Mouse (Mus musculus): ENCODE measurements around the gene Olfr853.

Gene Olfr853

DNA sequence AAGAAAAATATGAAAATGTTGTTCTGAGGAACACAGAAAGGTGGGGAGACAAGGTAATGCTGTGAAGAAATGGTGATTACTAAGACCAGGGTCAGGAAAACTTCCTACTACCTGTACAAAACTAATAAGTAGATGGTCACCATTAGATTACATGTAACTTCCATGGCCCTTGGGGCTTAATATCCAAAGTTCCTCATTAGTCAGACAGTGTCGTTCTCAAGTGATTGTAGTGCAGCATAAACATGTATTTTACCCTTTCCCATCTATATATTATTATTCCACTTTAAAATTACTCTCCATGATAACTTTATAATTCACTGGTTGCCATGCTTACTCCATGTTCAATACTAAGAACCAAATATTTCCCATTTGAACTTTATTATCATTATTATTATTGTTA, at the start of gene Olfr853:
Gene Olfr853 (minus strand): TSS at position 101 of the 400 bp plus-strand sequence.
- DNase-seq (ENCODE audit: low spot score in 2 of 2) = no peak

GRCm38 (mm10) chr9:19582317-19582716, 41.4 kb upstream of the Olfr853 start, which contains the start of gene Olfr855:
Gene Olfr855 (plus strand): TSS chr9:19582617.
- DNase-seq (ENCODE audit: low spot score in 2 of 2) = no peak

DNA sequence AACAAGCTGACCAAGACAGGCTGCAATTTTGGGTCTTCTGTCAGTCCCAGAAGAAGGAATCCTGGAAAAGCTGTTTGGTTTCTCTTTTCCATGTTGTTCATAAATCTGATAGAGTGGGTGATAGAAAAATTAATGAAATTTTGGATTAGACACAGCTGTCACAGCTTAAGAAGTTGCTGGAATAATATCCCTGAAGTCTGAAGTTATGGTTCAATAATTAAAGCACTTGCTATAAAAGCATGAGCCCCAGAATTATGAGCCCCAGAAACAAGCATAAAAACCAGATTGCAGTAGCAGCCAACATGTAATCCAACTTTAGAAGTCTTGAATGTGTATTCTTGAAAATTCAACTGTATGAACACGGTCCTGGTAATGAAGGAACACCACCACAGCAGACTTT, 26.4 kb upstream of the Olfr853 start, which contains the start of gene Olfr854:
Gene Olfr854 (minus strand): TSS at position 101 of the 400 bp plus-strand sequence.
- no peak for DNase-seq (ENCODE audit: low spot score in 2 of 2)

GRCm38 (mm10) chr9:19492995-19493394, 47.9 kb downstream of the Olfr853 start, which contains the start of gene Olfr851:
Gene Olfr851 (plus strand): TSS chr9:19493295.
- no peak for DNase-seq (ENCODE audit: low spot score in 2 of 2)
